Mouse (Mus musculus) spleen, embryonic (tissue): ENCODE data around the gene Tubd1.
"Not testable (repeated sequence)": the region's sequence is repeated elsewhere in the genome, so short reads cannot be mapped to it uniquely, and the experiment has no call there.

Experiments
- CTCF ChIA-PET: fragments of 350-600 bp; sonication (Branson Sonifier 250); formaldehyde crosslinking; loops from one replicate; lab custom pipeline; 2022; lab: Charles Lee

Tubd1 gene

DNA sequence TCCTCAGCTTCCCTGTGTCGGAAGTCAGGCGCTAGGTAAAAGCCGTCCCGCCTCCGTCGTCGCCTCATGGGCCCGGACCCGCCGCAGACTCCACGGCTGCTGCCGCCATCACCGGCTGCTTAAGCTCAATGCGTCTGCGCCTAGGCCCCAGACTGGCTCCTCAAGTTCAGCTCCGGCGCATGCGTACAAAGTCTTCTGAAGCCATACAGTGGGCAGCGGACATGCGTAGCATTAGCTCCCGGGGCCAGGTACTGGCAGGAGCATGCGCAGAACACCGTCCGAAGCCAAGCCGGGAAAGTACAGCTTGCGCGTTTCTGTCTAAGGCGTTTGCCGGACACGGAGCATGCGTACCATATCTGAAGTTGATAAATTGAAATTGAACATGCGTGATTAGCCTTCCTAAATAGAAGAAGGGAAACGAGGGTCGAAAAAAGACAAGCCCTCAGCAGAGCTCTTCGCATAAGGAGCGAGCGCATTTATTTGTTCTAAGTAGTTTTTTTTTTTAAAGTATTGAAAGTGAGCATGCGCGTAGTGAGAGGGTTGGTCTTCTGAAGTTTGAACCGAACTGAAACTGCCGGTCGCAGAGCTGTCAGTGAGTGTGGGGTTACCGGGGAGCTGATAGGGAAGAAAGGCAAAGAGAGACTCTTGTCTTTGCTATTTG lies at the start of gene Tubd1, which contains the start of gene Rps6kb1:
Gene Tubd1, plus strand, starts transcription at position 353 of the 661 bp plus-strand sequence.
Gene Rps6kb1, minus strand, starts transcription at position 167 of the 661 bp plus-strand sequence.
- CTCF ChIA-PET, result interaction anchor here (0.6 to 1.0 kb wide), 3 partner anchors 68 to 228 kb away, joined by 3 to 4 read pairs (median 3); no protein-coding TSS in a partner anchor

DNA sequence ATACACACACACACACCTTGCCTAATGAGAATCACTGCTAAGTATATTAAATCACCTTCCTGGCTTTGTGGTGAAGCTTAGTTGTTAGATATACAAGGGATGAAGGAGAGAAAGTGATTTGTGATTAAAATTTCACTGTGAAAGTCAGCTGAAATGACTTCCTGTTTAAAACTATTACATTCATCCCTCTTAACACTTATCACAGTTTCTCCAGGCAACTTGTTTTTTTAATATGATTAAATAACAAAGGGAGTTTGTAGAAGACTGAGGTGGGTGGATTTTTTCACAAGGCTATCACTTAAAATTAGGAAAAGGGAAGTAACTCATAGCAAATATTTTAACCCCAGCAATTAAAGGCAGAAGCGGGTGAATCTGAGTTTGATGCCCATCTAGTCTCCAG lies 47.4 kb upstream of the Tubd1 start:
- CTCF ChIA-PET, result no interaction called here

DNA sequence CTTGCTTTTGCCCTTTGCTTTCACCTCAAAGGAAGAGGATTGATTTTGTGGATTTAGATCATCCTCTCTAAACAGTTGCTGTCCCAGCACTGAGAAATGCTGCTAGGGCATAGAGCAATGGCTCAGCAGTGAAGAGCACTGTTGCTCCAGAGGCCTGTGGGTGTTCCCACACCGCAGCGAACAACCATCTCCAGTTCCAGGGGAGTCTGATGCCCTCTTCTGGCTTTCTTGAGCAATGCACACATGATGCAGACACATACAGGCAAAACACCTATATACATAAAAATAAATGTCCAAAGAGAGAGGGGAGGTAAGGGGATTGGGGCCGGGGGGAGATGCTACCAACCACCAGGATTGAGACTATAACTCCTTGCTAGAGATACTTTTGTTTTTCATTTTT lies 46.9 kb upstream of the Tubd1 start:
- CTCF ChIA-PET, result no interaction called here

DNA sequence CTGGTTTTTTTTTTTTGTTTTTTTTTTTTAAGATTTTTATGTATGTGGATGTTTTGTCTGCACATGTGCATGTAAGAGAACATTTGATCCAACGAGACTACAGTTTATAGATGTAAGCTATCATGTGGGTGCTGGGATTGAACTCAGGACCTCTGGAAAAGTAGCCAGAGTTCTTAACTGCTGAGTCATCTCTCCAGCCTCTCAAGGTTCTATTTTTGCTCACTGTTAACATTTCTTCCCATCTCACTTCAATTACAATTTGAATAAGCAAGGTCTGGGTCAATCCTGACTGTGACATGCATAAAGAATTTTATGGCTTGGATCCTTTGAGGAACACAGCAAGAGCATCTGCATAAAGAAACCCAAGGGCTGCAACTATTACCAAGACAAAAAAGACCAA lies 44.0 kb upstream of the Tubd1 start:
- CTCF ChIA-PET, result interaction anchor here (0.7 kb wide), 1 partner anchor 72 kb away, joined by 7 read pairs; no protein-coding TSS in a partner anchor

GRCm38 (mm10) chr11:86503121-86503520 lies 41.7 kb upstream of the Tubd1 start:
- CTCF ChIA-PET, result no interaction called here

- CTCF ChIA-PET, result no interaction called here
Measured at GRCm38 (mm10) chr11:86507334-86507733, 37.5 kb upstream of the Tubd1 start.

DNA sequence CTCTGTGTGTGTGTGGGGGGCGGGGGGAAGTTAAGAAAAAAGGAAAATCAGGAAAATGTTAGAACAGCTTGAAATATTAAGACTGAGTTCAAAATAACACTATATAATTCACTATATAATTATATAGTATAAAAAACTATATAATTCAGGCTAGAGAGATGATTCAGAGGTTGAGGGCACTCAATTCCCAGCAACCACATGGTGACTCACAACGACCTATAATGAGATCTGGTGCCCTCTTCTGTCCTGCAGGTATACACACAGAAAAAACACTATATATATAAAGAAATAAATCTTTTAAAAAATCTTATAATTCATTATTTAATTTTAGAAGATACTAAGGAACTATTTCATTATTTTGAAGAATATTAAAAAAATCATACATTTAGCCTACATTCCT lies 36.8 kb upstream of the Tubd1 start:
- CTCF ChIA-PET, result no interaction called here

DNA sequence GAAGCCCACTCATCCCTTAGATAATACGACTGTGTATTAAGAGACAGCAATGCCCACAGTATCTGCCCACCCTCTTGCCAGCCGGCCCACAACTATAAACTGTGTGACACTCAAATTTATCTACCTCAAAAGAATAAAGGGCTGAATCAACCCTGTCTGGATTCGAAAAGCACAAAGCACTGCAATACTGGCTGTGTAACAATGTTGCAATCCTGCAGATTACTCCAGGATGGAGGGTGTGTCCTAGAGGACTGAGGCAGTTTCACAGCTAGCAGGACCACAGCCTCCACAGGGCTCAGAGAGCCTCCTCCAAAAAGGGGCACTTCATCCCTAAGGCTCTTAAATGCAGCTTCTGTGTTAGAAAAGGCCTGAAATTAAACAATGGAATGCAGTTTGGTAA lies 28.2 kb upstream of the Tubd1 start:
- CTCF ChIA-PET, result no interaction called here

DNA sequence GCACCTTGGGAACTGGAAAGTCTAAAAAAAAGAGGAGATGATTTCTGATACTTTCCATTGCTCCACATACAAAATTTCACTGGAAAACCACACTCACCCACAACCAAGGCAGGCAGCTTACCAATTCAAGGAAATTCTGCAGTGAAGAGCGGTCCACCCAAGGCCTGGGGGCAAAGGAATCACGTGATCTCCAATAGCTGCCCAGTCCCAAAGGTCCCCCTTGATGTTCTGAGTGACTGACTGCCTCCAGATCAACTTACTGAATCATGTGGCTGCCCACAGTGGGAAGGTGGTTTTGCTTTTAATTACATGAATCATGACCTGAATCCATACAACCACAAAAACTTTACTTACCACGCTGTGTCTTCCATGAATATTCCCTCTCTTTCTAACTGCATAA lies 27.6 kb upstream of the Tubd1 start:
- CTCF ChIA-PET, result no interaction called here

- CTCF ChIA-PET, result interaction anchor here (0.7 kb wide), 1 partner anchor 154 kb away, joined by 3 read pairs; no protein-coding TSS in a partner anchor
Measured at GRCm38 (mm10) chr11:86519751-86520150, 25.0 kb upstream of the Tubd1 start.

DNA sequence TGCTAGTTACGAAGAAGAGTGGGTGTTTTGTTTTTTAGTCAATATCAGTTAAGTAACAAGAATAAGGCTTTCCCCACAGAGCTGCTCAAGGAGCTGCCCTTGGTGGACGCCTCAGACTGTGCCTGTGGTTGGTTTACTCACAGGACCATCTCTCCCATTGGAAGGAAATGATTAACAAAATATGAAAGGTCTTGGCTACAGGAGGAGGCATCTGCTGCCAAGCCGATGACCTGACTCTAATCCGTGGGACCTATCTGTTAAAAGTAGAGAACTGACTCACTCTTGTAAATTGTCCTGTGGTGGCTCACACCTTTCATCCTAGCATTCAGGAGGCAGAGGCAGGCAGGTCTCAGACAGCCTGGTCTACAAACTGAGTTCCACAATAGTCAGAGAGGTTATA lies 17.3 kb upstream of the Tubd1 start:
- CTCF ChIA-PET, result no interaction called here

GRCm38 (mm10) chr11:86532834-86533233 lies 12.0 kb upstream of the Tubd1 start:
- CTCF ChIA-PET, result no interaction called here

GRCm38 (mm10) chr11:86533302-86533701 lies 11.5 kb upstream of the Tubd1 start:
- CTCF ChIA-PET, result not testable (repeated sequence)

GRCm38 (mm10) chr11:86534201-86534910 lies 10.4 kb upstream of the Tubd1 start:
- CTCF ChIA-PET, result no interaction called here

GRCm38 (mm10) chr11:86538786-86539185 lies 6.0 kb upstream of the Tubd1 start:
- CTCF ChIA-PET, result interaction anchor here (0.6 kb wide), 1 partner anchor 47 kb away, joined by 3 read pairs; no protein-coding TSS in a partner anchor

DNA sequence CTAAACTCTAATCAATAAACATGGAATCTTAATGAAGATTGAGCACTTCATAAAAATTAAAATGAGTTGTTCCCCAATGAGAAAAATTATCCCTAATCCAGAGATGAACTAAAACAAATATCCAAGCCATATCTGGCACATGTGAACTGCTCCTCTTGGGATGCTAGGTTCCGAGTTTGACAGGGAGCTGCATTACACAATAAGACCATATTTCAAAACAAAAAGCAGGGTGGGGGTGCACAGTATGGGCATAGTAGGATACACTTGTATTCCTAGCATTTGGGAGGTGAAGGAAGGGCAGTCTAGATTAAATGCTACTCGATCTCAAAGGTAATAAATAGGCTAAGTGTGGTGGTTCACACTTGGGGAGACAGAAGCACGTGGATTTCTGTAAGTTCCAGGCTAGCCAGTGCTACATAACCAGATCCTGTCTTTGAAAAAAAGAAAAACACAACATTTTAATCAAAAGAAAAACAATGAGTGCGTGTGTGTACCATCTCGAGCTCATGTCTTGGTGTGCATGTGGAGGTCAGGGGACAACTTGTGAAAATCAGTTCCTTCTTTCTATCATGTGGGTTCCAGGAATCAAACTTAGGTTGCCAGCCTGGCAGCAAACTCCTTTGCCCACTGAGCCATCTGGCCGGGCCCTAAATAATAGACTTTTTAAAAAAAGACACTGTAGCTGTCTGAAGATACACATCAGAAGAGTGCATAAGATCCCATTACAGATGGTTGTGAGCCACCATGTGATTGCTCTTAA lies 4.9 kb upstream of the Tubd1 start:
- CTCF ChIA-PET, result interaction anchor here (0.5 kb wide), 1 partner anchor 48 kb away, joined by 7 read pairs; no protein-coding TSS in a partner anchor

DNA sequence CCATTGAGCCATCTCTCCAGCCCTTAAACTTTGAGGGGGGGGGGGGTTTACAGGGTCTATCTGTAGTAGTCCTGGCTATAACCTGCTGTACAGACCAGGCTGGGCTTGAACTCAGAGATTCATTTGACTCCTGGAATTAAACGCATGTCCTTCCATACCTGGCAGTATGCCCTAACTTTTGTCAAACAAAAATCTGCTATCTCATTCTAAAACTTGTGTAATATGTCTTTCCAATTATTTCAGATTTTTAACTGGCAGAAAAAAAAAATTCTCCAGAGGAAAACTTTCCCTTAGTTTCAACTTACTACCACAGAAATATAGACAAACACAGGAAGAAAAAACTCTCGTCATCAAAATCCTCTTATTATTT lies 4.3 kb upstream of the Tubd1 start:
- CTCF ChIA-PET, result no interaction called here

DNA sequence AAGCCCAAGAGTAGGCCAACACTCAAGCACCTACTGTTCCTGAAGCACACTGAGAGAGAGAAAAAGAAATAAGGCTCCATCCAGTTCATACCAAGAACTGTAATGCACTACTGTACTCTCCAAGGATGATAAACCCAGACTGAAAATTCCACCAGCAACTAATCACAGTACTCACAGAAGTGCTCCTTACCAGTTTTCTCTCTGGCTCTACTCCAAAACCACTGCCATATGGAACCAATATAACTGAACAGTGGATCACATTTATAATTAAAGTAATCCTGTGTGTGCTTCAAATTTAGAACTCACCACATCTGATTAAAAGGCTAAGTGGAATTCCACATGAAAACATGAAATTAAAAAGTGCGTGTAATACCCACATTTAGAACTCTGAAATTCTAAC lies 1.9 kb upstream of the Tubd1 start:
- CTCF ChIA-PET, result no interaction called here

GRCm38 (mm10) chr11:86543960-86544638 lies 692 bp upstream of the Tubd1 start:
- CTCF ChIA-PET, result interaction anchor here (0.5 to 1.0 kb wide), 4 partner anchors 69 to 583 kb away, joined by 3 to 4 read pairs (median 3); partner anchors contain the start of gene Trim37

DNA sequence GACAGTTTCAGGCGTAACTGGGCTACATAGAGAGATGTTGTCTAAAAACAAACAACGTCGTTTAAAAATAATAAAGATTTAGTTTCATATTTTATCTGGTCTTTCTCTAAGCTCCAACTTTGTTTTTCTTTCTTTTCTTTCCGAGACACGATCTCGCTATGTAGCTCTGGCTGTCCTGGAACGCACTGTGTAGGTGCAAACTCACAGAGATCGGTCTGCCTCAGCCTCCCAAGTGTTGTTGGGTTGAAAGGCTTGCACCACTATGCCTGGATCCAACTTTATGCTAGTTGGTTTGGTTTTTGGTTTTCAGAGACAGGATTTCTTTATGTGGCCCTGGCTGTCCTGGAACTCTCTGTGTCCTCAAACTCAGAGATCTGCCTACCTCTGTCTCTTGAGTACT lies 765 bp downstream of the Tubd1 start:
- CTCF ChIA-PET, result no interaction called here

GRCm38 (mm10) chr11:86547412-86547811 lies 2.6 kb downstream of the Tubd1 start:
- CTCF ChIA-PET, result no interaction called here
